Mouse (Mus musculus) hindbrain, embryonic 10.5 days (tissue): Measurements from ENCODE around the gene Hspa2. TPM values are rescaled to one million over a fixed set of nuclear protein-coding genes. Genes with fewer than 3 reads are reported as not detected.

Experiments used
- DNase-seq: peaks from one replicate; pipeline ENCODE4 v3.0.0-alpha.2; 2017; ENCODE audit warnings: low spot score
- H3K27ac ChIP-seq: fragments of 300-500 bp; sonication (generic); 2 replicates; pipeline ENCODE4 v1.5.1; 2016; ENCODE audit warnings: mild to moderate bottlenecking, moderate library complexity
- H3K27me3 ChIP-seq: fragments of 300-500 bp; sonication (generic); 2 replicates; pipeline ENCODE4 v1.6.1; 2016; ENCODE audit warnings: mild to moderate bottlenecking; ENCODE audit not compliant: poor library complexity, insufficient read depth, severe bottlenecking
- H3K36me3 ChIP-seq: fragments of 300-500 bp; sonication (generic); 2 replicates; pipeline ENCODE4 v1.6.1; 2016; ENCODE audit warnings: mild to moderate bottlenecking, moderate library complexity
- H3K4me1 ChIP-seq: fragments of 300-500 bp; sonication (generic); replicated peaks from 2 replicates; pipeline ENCODE4 v1.6.1; 2016; ENCODE audit warnings: mild to moderate bottlenecking
- H3K4me3 ChIP-seq: fragments of 300-500 bp; sonication (generic); 2 replicates; pipeline ENCODE4 v1.5.1; 2016; ENCODE audit warnings: mild to moderate bottlenecking, moderate library complexity
- H3K9me3 ChIP-seq: fragments of 300-500 bp; sonication (generic); 2 replicates; pipeline ENCODE4 v1.6.1; 2016; ENCODE audit warnings: mild to moderate bottlenecking, moderate library complexity
- WGBS: fragments of 180-500 bp; shearing (Covaris S2); methylation state at CpG from one replicate; pipeline ENCODE4 v1.1.7; 2016; 5-methylcytosine and 5-hydroxymethylcytosine counted together
- polyA plus RNA-seq: library from polyadenylated mRNA; unstranded; fragments of >200 nt; fragmentation: Nextera tagmentation; extraction: Ambion mirVana; gene quantifications from 2 replicates; pipeline ENCODE4 v1.2.1, GENCODE M21; 2016

The Hspa2 gene
- polyA plus RNA-seq, 1 experiment from 2014 or later, result 9.5 TPM

GRCm38 (mm10) chr12:76448127-76448526 lies 44.2 kb downstream of the Hspa2 start:
- WGBS, result 79% methylated on average over 6 of the region's 6 CpGs
- peaks cover 4% of the 10 kb centered on the region; the same call in 1 of the 2 replicates for H3K4me1 ChIP-seq
- DNase-seq, result no peak
- no peak overlapping the region for H3K27ac ChIP-seq
- H3K36me3 ChIP-seq, result no peaks in the 10 kb centered on the region
- H3K4me3 ChIP-seq, result no peak overlapping the region
- H3K9me3 ChIP-seq, result no peaks in the 10 kb centered on the region
- no peaks in the 10 kb centered on the region for H3K27me3 ChIP-seq

DNA sequence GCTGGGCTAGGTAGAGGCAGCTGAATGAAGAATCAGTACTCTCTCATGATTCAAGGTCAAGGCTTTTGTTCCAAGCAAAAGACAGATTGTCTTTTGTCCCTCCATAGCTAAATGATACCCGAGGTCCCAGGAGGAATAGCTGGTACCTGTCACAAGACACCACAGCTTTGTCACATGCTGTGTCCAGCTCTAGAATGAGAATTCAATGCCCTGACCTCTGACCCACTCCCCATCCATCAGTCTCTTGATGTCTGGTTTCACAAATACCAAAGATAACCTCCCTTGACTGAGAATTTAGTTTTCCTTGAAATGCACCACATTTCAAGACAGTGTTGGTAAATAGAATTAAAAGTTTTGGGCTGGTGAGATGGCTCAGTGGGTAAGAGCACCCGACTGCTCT lies 48.2 kb downstream of the Hspa2 start:
- Histone ChIP-seq H3K9me3 (no peaks in the 10 kb centered on the region), H3K4me1 (peaks cover 4% of the 10 kb centered on the region; the same call in 1 of the 2 replicates), H3K4me3 (no peak overlapping the region), H3K27me3 (no peaks in the 10 kb centered on the region), H3K27ac (no peak overlapping the region), H3K36me3 (no peaks in the 10 kb centered on the region)
- peak; percentile 59 for DNase-seq
- WGBS, result 56% methylated on average over 2 of the region's 2 CpGs

Other genes with a start within 250 kb of the Hspa2 start
- gene Esr2, start 226.9 kb upstream of the Hspa2 start, polyA plus RNA-seq, result 0.07 and 0.24 TPM in 2 replicates
- not detected in 2 replicates for gene Tex21, start 157.4 kb upstream of the Hspa2 start, polyA plus RNA-seq
- gene Mthfd1, start 148.9 kb upstream of the Hspa2 start, polyA plus RNA-seq, result 62.5 and 85.6 TPM in 2 replicates
- gene Akap5, start 79.3 kb upstream of the Hspa2 start, polyA plus RNA-seq, result 3.7 and 4.0 TPM in 2 replicates
- gene Zbtb25, start 34.6 kb upstream of the Hspa2 start, polyA plus RNA-seq, result 16.5 and 17.9 TPM in 2 replicates
- 5.6 and 7.9 TPM in 2 replicates for gene Zbtb1, start 33.9 kb upstream of the Hspa2 start, polyA plus RNA-seq
- gene Ppp1r36, start 13.4 kb downstream of the Hspa2 start, polyA plus RNA-seq, result 1.1 and 1.5 TPM in 2 replicates
- gene Plekhg3, start 126.7 kb downstream of the Hspa2 start, polyA plus RNA-seq, result 2.1 and 2.7 TPM in 2 replicates